Mouse (Mus musculus): ENCODE measurements around the gene Tsks.

DNA sequence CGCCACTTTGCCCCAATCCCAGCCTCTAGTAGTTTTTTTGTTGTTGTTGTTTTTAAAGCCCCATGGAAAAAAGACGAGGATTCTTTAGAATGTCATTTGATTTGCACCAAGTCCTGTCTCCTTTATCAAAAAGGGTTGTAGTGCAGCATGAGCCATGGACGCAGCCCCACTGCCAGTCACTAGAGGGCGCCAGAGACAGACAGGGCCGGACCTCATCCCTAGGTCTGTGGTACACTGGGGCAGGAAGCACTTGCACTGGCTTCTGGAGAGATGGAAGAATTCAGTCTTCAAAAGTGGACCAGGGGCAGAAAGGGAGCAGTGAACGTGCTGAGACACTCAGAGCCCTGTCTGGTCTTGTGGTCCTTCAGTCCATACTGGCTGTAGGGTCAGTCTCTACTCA is 40.1 kb downstream of the Tsks start:
- TF ChIP-seq CTCF (IDR thresholded peaks at IDR 0.05; ENCODE audit: low read depth, low read length) (peak; percentile 67; the same call in 1 of the 2 replicates), POLR2A (IDR thresholded peaks at IDR 0.05; ENCODE audit: borderline replicate concordance, low read depth, low read length) (no peak)

Measured in bone marrow macrophage, adult 2 months (primary cell).